Mouse (Mus musculus) myocyte (in vitro differentiated cells): ENCODE data around the gene Sipa1l2. TPM values are rescaled to one million over a fixed set of nuclear protein-coding genes. Genes with fewer than 3 reads are reported as not detected.

ENCODE experiments used
- H3K27me3 ChIP-seq: one replicate; pipeline ENCODE4 v1.6.1; 2011; ENCODE audit not compliant: control insufficient read depth, insufficient read depth, insufficient read length
- H3K36me3 ChIP-seq: one replicate; pipeline ENCODE4 v1.6.1; 2011; ENCODE audit not compliant: control insufficient read depth, insufficient read depth
- H3K4me2 ChIP-seq: one replicate; pipeline ENCODE4 v1.6.1; 2011; ENCODE audit warnings: low read depth, control low read depth
- H3K4me3 ChIP-seq: one replicate; pipeline ENCODE4 v1.5.1; 2011; ENCODE audit warnings: mild to moderate bottlenecking, control low read depth, moderate library complexity
- H3K79me2 ChIP-seq: one replicate; pipeline ENCODE4 v1.6.1; 2011; ENCODE audit not compliant: control insufficient read depth, insufficient read depth
- H3ac ChIP-seq: one replicate; pipeline ENCODE4 v1.6.1; 2011; ENCODE audit not compliant: control insufficient read depth, insufficient read length
- CEBPB ChIP-seq: IDR thresholded peaks from 2 replicates; pipeline ENCODE4 v1.6.1; 2011; ENCODE audit warnings: mild to moderate bottlenecking, moderate library complexity; ENCODE audit not compliant: poor library complexity, insufficient read depth, severe bottlenecking
- E2F4 ChIP-seq: IDR thresholded peaks from one replicate; pipeline ENCODE4 v1.6.1; 2011; ENCODE audit warnings: mild to moderate bottlenecking, control low read depth, moderate library complexity; ENCODE audit not compliant: insufficient read depth
- MAX ChIP-seq: IDR thresholded peaks from one replicate; pipeline ENCODE4 v1.6.1; 2011; ENCODE audit warnings: low read depth, mild to moderate bottlenecking, control low read depth
- MYOD1 ChIP-seq, 3 experiments: IDR thresholded peaks; one replicate each; pipeline ENCODE4 v1.6.1; 2011; ENCODE audit warnings: control low read depth in 2 of 3, low read depth in 2 of 3, mild to moderate bottlenecking in 2 of 3, moderate library complexity in 1 of 3; ENCODE audit not compliant: insufficient read length in 2 of 3, control insufficient read depth in 1 of 3
- MYOG ChIP-seq, 3 experiments: IDR thresholded peaks; one replicate each; pipeline ENCODE4 v1.6.1; 2011; ENCODE audit warnings: control low read depth in 2 of 3, low read depth in 2 of 3, mild to moderate bottlenecking in 2 of 3; ENCODE audit not compliant: insufficient read length in 2 of 3, control insufficient read depth in 1 of 3, insufficient read depth in 1 of 3
- POLR2A ChIP-seq: IDR thresholded peaks from one replicate; pipeline ENCODE4 v1.6.1; 2011; ENCODE audit warnings: low read depth, mild to moderate bottlenecking, control low read depth, moderate library complexity; ENCODE audit not compliant: insufficient read length
- POLR2AphosphoS2 ChIP-seq: IDR thresholded peaks from one replicate; pipeline ENCODE4 v1.6.1; 2011; ENCODE audit warnings: low read depth, control low read depth; ENCODE audit not compliant: insufficient read length
- REST ChIP-seq: IDR thresholded peaks from one replicate; pipeline ENCODE4 v1.6.1; 2011; ENCODE audit warnings: mild to moderate bottlenecking, control low read depth, moderate library complexity; ENCODE audit not compliant: insufficient read depth, insufficient read length
- SRF ChIP-seq: IDR thresholded peaks from one replicate; pipeline ENCODE4 v1.6.1; 2011; ENCODE audit warnings: low read depth; ENCODE audit not compliant: control insufficient read depth, insufficient read length
- TCF12 ChIP-seq: IDR thresholded peaks from one replicate; pipeline ENCODE4 v1.6.1; 2011; ENCODE audit warnings: mild to moderate bottlenecking, control low read depth; ENCODE audit not compliant: poor library complexity, insufficient read depth, severe bottlenecking
- TCF3 ChIP-seq: IDR thresholded peaks from one replicate; pipeline ENCODE4 v1.6.1; 2011; ENCODE audit warnings: low read depth, control low read depth; ENCODE audit not compliant: insufficient read length
- USF1 ChIP-seq: IDR thresholded peaks from one replicate; pipeline ENCODE4 v1.6.1; 2011; ENCODE audit warnings: low read depth, mild to moderate bottlenecking, control low read depth, moderate library complexity
- polyA plus RNA-seq: library from polyadenylated mRNA; unstranded; fragments of >200 nt; fragmentation: generic; extraction: Trizol; gene quantifications from one replicate; pipeline ENCODE4 v1.2.1, GENCODE M21; 2012; ENCODE audit warnings: missing spikeins

Gene Sipa1l2
- polyA plus RNA-seq, 1 experiment: 16.2 TPM

DNA sequence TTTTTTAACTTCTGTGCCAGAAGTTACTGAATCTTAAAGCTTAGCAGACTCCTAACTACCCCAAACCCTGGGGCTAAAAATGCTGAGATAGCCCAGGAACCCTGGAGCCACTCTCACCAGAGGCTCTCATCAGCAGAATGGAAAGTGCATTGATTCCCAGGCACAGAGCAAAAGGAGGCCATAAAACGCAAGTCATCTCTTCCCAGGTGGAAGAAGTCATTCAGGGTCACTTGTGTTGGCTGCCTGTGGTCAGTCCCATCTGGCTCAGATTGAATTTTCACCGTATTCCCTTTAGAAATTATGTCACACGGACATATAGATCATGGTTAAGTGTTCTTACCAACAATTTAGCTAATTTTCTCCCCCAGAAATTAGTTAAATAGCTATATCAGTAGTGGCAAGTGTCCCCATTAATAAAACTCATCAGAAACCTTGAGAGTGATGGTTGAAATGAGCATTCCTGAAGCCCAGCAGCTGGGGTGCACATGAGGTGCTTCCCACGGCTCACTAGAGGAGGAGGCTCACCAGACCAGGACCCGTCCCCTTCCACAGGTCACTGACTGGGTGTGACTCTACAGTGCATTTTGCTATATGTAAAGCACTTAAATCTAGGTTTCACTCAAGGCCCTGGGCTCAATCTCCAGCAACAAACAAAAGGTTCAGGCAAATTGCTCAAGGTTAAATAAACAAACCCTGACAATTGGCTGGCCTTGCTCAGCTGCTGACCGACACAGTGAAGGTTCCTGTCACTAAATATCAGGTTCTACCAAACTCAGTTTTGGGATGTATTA, 53.3 kb downstream of the Sipa1l2 start:
- Histone ChIP-seq H3K36me3 (no peaks in the 10 kb centered on the region), H3K4me2 (no peak overlapping the region), H3K4me3 (no peak overlapping the region), H3K27me3 (no peaks in the 10 kb centered on the region), H3ac (no peak overlapping the region), H3K79me2 (no peaks in the 10 kb centered on the region)
- TF ChIP-seq USF1 (no peak), CEBPB (no peak), MAX (no peak), TCF3 (no peak), SRF (no peak), TCF12 (no peak), MYOG (IDR thresholded peaks at IDR 0.05; ENCODE audit: control insufficient read depth in 1 of 3, insufficient read depth in 1 of 3, insufficient read length in 2 of 3, low read depth in 2 of 3) (no peak), POLR2AphosphoS2 (no peak), REST (no peak), E2F4 (no peak), MYOD1 (IDR thresholded peaks at IDR 0.05; ENCODE audit: control insufficient read depth in 1 of 3, insufficient read length in 2 of 3, low read depth in 2 of 3) (no peak)

- no peaks in the 10 kb centered on the region for H3K36me3 ChIP-seq
- TF ChIP-seq MAX (no peak), MYOG (IDR thresholded peaks at IDR 0.05; ENCODE audit: control insufficient read depth in 1 of 3, insufficient read depth in 1 of 3, insufficient read length in 2 of 3, low read depth in 2 of 3) (no peak), USF1 (no peak), TCF12 (no peak)
- H3K4me2 ChIP-seq: no peak overlapping the region
- H3K27me3 ChIP-seq: no peaks in the 10 kb centered on the region
- H3K79me2 ChIP-seq: no peaks in the 10 kb centered on the region
- H3ac ChIP-seq: no peak overlapping the region
- no peak overlapping the region for H3K4me3 ChIP-seq
Observed at GRCm38 (mm10) chr8:125515665-125516064, 53.9 kb downstream of the Sipa1l2 start.

DNA sequence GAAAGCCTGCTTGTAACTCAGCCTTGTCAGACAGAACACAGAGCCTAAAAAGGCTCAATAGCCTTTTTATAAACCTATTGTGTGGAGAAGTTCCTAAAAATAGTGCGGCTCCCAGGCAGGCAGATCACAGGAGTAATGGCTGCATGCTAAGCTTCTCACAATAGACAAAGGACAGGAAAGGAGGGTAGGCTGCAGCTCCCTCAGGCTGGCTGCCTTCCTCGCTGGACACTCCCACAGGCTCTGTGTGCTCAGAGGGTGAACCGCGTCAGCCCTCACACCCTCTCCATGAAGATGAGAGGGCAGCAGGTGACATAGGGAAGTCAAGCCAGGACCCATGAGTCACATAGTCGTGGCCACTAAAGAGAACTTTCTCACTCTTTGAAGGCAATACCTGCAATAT, 55.7 kb downstream of the Sipa1l2 start:
- TF ChIP-seq POLR2AphosphoS2 (no peak), MAX (no peak), CEBPB (no peak), REST (no peak)
- no peak overlapping the region for H3K4me3 ChIP-seq
- H3ac ChIP-seq: no peak overlapping the region
- H3K79me2 ChIP-seq: no peaks in the 10 kb centered on the region
- H3K27me3 ChIP-seq: no peaks in the 10 kb centered on the region
- no peaks in the 10 kb centered on the region for H3K36me3 ChIP-seq
- H3K4me2 ChIP-seq: no peak overlapping the region

GRCm38 (mm10) chr8:125513242-125513866, 56.3 kb downstream of the Sipa1l2 start:
- Histone ChIP-seq H3K27me3 (no peaks in the 10 kb centered on the region), H3K36me3 (no peaks in the 10 kb centered on the region), H3K4me3 (no peak overlapping the region), H3ac (no peak overlapping the region), H3K4me2 (no peak overlapping the region), H3K79me2 (no peaks in the 10 kb centered on the region)
- no peak for TF ChIP-seq MAX
- no peak for TF ChIP-seq POLR2A

DNA sequence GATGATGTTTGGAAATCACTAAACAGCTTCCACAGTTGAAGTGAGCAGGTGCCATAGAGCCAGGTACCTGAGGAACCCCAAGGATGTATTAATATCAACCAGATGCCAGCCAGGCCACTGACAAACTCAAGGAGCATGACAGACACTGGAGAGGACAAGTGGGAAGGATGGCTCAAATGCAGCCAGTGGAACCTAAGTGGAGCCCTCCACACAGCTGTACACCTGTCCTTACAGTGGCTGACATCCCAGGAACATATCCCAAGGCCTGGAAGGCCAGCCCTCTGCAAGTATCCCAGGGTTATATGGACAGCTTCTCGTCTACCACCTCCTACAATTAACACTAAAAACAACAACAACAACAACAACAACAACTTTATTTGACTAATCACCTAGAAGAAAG, 57.0 kb downstream of the Sipa1l2 start:
- no peak overlapping the region for H3ac ChIP-seq
- no peaks in the 10 kb centered on the region for H3K27me3 ChIP-seq
- no peak overlapping the region for H3K4me3 ChIP-seq
- TF ChIP-seq E2F4 (no peak), POLR2A (no peak), TCF12 (no peak), CEBPB (no peak), SRF (no peak), POLR2AphosphoS2 (no peak), USF1 (no peak), MAX (no peak), TCF3 (no peak), MYOD1 (IDR thresholded peaks at IDR 0.05; ENCODE audit: control insufficient read depth in 1 of 3, insufficient read length in 2 of 3, low read depth in 2 of 3) (no peak), REST (no peak), MYOG (IDR thresholded peaks at IDR 0.05; ENCODE audit: control insufficient read depth in 1 of 3, insufficient read depth in 1 of 3, insufficient read length in 2 of 3, low read depth in 2 of 3) (no peak)
- no peak overlapping the region for H3K4me2 ChIP-seq
- no peaks in the 10 kb centered on the region for H3K79me2 ChIP-seq
- H3K36me3 ChIP-seq: no peaks in the 10 kb centered on the region
